Mouse (Mus musculus): ENCODE measurements around the gene Klhl31.

The Klhl31 gene

GRCm38 (mm10) chr9:77703476-77703875 lies 67.2 kb downstream of the Klhl31 start:
- no peak for DNase-seq (ENCODE audit: low read depth, low spot score)

GRCm38 (mm10) chr9:77704108-77704507 lies 67.8 kb downstream of the Klhl31 start:
- DNase-seq (ENCODE audit: low read depth, low spot score), result no peak

GRCm38 (mm10) chr9:77706515-77706914 lies 70.2 kb downstream of the Klhl31 start:
- DNase-seq (ENCODE audit: low read depth, low spot score), result no peak

GRCm38 (mm10) chr9:77707433-77708139 lies 71.3 kb downstream of the Klhl31 start:
- DNase-seq (ENCODE audit: low read depth, low spot score), result no peak

GRCm38 (mm10) chr9:77708950-77709349 lies 72.7 kb downstream of the Klhl31 start:
- no peak for DNase-seq (ENCODE audit: low read depth, low spot score)
